Mouse (Mus musculus) cerebellum, adult 9-10 months (tissue): ENCODE results near the gene Acvr1.

Experiments
- DNase-seq: peaks from one replicate; pipeline ENCODE4 v3.0.0; 2022

Acvr1 gene

DNA sequence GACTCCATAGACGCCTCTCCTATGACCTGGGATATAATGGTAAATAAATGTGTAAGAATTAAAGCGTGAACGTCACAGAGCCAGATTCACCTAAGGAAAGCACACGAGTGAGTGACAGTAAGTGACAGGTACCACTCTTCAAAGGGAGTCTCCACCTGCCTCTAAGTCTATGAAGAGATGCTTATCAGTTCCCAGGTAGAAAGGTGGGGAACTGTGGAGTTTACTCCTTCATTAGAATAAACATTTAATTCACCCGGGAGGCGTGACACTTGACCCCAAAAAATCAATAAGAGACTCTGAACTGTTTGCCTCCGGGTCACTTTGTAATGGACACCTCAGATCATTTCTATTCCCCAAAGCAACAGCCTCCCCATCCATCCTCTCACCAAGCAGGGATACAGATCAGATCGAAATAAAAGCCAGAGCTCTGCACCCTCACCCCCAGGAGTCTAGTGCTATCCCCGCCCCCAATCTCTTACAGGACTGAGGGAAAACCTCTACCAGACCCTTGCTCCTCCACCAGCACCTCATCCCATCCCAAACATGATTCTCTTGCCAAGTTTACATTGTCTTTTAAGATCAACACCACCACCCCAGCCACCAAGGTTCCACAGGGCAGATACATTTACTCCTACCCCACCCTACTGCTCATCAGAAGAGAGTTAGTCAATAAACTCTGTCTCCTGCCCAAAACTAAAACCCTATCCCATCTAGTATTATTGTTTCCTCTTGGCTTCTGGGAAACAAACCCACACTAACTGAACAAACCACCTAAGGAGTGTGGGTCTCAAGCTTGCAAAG, 9.7 kb downstream of the Acvr1 start:
- no peak for DNase-seq

DNA sequence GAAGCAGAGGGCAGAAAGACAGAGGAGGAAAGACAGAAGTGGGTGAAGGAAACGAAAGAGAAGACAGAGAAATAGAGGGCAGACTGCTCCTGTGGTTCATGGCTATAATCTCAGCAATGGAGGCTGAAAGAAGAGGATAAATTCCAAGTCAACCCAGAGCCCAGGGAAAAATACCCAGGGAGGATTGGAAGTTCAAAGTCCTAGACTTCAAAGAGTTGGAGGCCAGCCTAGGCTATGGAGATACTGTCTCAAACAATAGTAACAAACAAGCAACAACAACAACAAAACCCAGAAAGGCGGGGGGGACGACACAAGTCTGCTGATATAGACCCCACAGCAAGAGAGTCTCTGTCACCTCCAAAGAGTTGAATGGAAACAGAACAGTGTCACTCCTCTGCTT, 14.7 kb downstream of the Acvr1 start:
- DNase-seq = no peak

DNA sequence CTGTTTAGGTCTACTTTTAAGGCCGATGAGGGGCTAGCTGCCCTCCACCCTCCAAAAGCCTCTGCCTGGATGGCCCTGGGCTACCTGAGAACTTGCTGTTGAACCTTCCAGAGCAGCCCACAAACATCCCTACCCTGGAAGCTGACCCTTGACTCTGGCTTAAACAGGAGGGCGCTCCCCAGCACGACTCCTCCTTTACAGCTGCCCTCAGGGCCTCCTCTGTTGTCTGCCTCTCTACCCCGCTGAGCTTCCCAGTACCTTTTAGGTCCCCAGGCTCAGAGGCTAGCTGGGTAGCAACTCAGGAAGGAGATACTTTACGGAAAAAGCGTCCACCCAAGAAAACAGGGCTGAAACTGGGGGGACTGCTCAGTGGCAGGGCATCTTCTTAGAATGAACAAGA, 15.1 kb downstream of the Acvr1 start:
- DNase-seq = no peak

DNA sequence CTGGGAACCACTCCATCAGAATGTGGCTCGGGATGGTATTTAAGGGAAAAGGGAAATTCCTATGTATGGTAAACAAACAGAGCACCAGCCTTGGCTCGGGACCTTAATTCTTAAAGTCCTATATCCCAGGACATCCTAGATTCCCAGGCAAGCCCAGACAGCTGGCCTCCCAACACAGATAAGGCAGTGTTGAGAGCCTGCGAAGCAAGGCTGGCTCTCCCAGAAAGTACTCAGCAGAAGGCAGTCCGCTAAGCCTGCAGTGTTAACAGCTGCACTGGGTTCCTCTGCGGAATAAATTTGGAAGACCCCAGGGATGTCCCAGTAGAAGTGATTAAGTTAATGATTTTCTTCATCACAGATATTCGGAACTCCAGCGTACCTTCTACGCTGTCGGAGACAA, 16.5 kb downstream of the Acvr1 start:
- DNase-seq = no peak

DNA sequence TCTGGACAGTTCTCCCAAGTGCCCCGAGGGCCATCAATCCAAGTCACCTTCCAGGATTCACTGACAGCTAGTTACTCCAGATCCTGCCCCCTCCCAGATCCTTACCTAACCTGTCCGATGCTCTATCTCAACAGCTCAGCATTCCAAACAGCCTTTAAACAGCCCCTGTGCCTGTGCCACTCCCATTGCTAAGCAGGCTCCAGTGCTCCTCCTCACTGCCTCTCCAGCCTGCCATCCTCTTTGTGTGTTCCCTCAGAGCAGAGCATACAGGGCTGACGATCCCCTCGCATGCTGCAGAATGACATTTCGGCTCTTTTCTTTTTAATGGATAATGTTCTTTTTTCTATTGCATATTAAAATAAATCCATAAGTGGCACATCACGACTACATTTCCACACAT, 17.0 kb downstream of the Acvr1 start:
- DNase-seq = no peak

DNA sequence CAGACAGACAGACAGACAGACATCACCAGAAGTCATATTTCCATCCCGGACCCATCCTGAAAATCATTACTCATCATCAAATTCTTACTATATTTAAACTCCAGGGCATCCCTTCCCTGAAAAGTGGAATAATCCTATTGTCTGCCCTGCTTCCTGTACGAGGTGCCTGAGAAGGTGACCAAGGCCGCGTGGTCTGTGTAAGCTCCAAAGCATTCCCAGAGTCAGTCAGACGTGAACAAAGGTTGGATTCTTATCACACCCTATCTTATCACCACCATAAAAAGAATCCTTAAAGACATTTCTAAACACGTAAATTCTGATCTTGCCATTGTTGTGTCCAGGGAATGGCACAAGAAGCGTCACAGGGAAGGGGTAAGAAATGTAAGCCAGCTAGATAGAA, 18.0 kb downstream of the Acvr1 start:
- DNase-seq = no peak

DNA sequence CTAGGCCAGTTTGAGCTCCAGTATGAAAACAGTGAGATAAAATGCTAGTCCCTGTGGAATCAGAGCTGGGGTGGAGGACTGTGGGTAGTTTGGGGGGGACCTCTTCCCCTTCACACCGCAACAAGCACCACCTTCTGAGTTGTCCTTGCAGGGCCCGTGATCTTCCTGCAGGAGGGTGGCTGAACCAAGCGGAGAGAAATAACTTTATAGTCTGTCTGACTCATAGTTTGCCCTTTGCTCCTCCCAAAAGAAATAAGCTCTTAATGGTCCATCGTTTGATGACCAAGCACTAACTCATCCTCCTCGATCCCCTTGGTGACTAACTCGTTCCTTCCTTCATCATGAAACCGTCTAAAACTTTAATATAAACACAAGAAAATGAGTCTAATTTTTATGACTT, 20.7 kb downstream of the Acvr1 start:
- no peak for DNase-seq

DNA sequence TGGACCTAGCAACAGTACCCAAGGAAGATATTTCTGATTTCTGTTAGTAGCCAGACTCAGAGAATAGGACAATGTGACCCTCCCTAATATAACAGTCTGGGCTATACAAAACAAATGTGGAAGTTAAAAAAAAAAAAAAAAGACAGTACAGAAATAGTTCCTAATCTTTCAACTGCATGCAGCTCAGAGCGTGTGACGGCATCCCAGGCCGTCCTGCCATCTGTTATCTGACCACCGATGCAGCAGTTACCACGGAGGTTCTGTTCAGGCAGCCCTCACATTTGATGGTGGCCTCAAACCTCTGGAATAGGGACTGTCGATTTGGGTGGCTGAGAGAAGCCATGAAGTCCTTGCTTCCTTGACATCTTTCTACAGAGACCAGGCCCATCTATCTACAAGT, 22.6 kb downstream of the Acvr1 start:
- no peak for DNase-seq

DNA sequence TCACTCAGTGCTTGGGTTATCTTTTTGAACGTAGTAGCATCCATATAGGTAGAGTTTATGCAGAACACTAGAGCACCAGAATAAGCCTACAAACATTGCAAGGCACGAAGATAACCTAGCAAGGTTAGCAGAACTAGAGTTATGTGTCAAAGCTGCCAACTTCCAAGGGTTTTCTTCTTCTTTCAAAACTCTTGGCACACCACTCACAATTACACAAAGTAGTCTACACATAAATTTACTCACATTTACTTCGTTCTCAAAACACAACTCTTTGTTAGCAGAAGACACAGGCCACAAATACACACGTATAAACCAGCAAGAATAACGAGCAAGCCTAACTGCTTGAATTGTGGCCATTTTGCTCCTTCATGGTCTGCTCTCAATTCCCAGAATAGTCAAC, 23.7 kb downstream of the Acvr1 start:
- DNase-seq = no peak

DNA sequence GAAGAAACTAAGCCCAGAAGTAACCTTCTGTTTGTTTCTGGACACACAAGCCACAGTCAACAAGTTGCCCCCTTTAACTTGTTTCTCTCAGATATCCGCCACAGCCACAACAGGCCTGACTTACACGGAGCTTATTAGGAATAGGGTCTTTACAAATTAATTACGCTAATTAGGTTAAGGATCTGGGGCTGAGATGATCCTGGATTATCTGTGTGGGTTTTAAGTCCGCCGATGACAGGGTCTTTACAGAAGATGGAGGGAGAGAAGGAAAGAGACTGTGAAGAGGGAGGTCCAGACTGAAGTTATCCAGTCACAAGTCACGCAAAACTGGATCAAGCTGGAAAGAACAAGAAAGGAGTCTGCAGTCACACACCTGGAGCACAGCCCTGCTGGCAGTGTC, 28.8 kb downstream of the Acvr1 start:
- DNase-seq = no peak

DNA sequence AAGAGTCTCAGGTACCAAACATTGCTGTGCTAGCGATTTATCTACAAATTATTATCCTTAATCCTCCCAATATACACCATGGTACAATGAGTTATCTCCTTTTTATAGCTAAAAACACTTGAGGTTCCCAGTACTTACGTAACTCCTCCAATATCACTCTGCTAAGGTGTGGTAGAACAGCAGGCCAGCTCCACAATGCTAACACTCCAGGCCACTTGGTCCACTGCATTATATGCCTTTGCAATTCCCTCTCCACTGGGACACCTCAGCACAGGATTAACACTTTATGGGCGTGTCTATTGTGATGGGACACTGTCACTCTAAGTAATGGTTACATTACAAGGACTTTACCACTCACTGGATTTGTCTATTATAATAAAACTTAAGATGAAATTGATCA, 30.2 kb downstream of the Acvr1 start:
- no peak for DNase-seq

DNA sequence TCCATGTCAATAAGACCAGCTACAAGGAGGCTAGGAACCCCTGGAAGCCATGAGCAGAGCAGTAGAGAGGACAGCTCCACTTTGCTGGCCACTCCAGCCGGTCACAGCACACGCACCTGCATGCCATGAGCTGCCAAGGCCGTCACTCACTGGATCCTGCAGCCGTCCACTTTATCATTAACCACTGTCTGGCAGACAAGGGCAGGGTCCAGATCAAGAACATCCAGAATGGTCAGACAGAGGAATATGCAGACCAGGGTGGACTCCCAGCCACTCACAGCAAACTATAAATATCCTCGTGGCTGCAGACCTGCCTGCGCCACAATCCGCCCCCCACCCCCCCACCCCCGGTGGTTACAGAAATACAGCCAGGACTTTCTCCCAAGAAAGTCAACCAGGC, 31.7 kb downstream of the Acvr1 start:
- no peak for DNase-seq

DNA sequence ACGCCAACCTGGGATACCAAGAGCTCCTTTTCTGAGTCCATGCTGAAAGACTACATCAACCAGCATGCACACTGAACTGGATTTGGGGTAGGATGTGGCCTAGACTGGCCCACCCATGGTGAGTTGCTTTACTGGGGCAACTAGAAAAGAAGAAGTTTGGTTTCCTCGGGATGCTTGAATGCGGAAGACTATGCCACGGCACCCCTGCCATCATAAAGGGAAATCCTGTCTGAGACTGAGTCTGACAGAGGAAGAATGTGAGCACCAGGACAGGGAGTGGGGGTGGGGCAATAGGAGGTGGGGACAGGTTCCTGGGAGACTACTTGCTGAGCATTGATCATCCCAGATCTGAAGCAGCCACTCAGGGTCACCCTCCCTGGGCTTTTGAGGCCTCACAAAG, 32.6 kb downstream of the Acvr1 start:
- no peak for DNase-seq

DNA sequence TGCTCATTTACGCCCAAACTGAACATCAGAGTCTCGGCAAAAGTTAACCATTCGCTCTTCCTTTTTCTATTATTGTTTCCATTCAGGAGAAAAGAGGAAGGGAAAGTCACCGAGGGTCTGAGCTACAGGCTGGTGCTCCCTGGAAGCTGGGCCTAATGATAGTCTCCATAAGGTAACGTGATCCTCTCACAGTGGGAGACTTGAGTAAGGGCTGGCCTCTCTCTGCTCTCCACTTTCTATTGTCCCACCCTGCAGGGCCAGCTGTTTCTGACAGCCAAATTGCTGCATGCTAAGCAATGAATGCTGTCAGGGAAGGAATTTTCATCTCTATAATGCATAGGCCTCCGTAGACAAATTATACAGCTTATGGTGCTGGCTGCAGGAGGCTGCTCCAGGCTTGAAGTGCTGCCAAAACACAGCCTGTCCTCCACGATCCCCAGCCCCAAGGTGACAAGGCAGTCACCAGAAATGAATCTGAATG, 33.4 kb downstream of the Acvr1 start:
- DNase-seq = peak; percentile 78

DNA sequence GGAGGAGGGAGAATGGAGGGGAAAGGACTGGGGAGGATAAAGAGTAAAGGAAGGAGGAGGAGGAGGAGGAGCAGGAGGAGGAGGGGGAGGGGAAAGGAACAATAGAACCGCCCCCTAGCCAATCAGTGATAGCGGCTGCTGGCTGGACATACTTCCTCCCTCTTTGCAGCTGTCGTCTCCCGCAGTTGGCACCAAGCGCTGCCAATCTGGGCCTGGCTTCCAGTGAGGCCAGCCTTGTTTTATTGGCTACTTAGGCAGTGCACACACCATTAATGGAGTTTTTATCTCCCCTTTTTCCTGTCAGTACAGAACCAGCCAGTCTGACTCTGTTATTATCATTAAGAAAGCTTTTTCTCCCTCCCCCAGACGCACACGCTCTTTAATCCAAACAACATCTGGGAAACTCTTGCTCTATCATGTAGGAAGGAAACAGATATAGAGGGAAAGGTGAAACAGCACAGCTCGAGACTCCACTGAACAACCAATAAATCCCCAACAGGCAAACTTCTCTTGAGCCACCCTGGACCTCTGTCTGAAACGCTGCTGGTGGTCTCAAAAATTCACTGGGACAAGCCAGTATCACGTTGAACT, 34.6 kb downstream of the Acvr1 start:
- DNase-seq = peak; percentile 54

DNA sequence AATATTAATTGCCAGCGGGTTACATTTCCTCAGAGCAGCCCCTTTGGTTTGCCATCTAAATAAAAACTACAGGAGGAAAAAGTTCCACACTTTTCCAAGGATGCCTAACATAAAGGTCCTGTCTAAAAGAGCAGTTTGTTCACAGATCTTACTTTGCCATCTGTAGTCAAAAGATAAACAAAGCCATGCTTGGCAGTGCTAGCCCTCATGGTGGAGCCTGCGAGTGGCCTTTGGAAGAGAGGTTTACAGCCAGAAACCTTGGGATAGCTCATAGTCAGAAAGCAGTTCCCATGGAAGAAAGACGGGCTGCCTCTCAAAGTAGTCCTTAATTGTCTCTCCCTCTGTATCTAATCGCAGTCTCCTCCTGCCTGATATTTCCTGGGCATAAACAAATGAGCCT, 36.4 kb downstream of the Acvr1 start:
- DNase-seq = no peak

DNA sequence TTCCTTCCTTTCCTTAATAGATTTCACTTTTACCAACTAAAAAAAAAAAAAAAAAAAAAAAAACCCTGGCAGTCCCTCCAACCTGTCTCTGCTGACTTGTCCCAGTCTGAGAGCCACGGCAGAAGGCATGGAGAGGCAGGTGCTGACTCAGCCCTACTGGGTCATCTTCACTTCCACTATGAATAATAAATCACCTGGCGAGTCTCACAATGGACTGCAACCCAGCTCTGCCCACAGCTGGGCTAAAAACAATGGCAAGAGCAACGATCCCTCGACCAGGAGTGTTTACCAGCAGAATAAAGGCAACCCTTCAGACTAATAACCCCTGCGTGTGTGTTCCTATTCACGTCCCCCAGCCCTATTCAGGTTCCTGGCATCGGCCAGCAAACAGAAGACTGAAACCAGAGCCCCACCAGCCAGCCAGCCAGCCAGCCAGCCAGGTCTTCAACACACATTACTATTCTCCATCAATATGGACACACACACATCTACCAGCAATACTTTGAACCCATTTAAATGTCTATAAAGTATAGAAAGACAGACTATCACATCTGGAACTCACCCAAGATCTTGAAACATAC, 37.0 kb downstream of the Acvr1 start:
- DNase-seq = no peak

DNA sequence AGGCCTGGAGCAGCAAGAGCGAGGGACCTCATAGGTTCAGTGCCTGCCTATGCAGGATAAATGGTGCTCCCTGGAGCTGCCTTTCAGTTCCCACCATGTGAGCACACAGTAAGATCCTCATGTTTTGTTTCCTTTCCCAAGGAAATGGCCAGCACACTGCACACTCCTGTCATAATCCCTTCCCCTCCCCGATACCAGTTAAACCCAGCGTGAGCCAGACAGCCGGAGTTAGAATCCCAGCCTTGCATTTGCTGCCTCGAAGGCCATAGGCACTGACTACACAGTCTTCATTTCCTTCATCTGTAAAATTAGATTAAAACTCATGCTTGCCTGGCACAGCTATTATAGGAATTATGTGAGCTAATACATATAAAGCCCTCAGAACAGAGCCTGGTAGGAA, 37.6 kb downstream of the Acvr1 start:
- no peak for DNase-seq

DNA sequence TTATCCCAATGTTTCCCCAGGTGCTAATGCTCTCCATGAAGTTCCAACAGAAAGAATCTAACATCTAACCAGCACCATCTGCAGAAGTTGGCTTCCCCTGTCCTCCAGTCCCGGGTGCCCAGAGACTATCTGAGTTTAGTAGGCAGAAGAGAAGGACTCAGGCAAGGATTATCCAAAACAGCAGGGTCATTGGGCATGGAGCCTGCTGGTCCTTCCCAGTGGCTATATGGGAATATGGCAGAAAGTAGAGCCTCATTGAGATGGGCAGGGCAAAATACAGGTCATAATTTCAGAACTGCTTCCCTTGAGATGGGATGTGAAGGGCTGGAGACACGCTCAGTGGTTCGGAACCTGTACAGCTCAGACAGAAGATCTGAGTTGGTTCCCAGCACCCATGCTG, 39.2 kb downstream of the Acvr1 start:
- DNase-seq = no peak

DNA sequence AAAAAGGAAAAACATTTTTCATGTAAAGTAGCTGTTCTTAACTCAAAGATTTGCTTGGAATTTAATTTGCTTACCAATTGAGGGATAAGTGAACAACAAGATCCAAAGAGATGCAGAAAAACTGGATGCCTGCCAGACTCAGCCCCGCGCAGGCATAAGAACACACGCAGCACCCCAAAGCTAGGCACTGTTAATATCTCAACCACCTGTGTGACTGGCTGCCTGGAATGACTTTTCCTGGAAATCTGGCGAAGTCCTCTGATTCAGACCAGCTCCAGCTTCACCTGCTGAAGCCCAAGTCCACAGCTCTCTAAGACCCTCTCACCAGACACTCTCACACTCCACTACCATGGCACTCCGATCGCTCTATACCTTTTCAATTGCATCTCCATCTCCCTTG, 42.6 kb downstream of the Acvr1 start:
- no peak for DNase-seq

DNA sequence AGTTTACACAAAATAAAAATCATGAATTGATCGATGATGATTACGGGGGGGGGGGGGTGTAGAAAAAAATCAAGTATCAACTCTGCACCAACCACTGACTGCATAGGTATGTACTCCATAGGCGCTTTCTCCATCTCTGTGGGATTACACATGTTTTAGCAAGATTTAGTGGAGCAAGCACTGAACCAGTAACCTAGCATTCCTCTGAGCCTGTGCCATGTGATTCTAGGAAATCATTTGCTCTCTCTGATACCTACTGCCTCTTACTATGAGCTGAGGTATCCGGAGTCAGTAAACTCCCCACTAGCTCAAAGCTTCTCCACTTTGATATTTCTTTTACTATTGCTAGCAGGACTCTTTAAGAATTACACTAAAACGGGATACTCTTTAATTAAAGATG, 43.1 kb downstream of the Acvr1 start:
- DNase-seq = no peak

DNA sequence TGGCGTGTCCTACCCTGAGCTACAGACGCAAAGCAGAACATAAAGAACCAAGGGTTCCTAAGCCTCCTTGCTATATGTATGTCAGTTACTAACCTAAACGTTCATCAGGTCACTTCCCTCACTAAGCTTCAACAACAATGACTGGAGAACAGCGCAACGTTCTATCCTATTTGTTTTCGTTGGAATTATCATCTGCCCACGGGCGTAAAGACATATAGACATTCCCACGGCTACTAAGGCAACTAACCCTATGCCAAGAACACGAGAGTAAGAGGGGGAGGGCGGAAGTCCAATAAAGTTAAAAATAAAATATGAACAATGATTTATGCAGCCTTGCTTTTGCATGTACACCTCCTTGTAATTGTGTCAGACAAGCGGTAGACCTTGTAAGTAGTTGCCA, 43.9 kb downstream of the Acvr1 start:
- DNase-seq = no peak

DNA sequence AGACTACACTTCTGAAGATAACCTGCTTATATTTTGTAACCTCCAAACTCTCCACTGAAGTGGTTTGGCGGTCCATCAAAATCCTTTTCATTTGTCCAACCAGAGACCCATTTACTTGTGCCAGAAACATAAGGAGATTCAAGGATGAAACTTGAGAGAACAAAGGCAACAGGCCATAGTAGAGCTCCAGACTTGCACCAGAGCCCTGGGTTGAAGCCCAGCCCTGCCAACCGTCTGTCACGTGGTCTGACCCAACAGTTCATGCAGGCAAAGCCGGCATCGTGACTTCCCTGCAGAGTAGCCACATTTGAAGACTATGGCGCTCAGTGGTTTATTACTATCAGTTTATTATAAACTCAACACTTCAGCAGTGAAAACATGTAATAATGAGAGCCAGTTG, 45.3 kb downstream of the Acvr1 start:
- DNase-seq = no peak

DNA sequence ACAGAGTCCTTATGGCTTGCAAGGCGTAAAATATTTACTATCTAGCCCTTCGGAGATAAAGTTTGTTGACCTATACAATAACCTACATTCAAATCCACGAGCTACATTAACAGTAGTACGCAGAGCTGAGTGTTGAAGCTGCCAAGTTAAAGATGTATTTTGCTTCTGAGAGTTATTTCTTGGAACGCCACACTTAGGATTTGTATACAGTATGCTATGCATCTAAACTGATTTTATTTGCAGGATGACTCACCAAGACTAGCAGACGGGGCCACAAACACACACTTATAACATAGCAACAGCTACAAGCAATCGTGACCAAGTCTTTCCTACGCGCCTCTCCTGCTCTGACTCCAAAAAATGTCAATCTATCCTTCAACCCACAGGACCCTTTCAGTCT, 46.2 kb downstream of the Acvr1 start:
- no peak for DNase-seq

DNA sequence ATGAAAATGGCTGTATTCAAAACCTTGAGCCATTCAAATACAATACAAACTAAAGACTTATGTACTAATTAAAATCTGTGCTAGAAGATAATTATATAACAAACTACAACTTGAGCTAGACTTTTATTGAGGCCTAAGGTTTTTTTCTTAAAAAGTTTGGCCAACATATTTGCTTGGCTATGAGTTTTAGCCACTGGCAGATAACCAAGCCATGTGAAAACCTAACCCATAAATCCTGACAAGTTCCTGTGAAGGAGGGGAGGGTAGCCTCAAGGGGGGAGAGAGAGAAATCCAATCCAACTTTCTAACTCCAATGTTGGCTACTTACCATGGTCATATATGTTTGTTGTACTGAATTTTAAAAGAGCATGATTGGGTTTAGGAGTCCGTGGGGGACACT, 48.4 kb downstream of the Acvr1 start:
- no peak for DNase-seq
